Mouse (Mus musculus): Measurements from ENCODE around the gene Pnck. TPM values are rescaled to one million over a fixed set of nuclear protein-coding genes. Genes with fewer than 3 reads are reported as not detected.

Pnck gene
- polyA plus RNA-seq, 1 experiment = 1.2 TPM

Other genes starting within 250 kb of the Pnck start
- gene Zfp92, start 249.0 kb downstream of the Pnck start, polyA plus RNA-seq (2012; ENCODE audit: insufficient read depth, insufficient read length, missing spikeins) = not detected in 2 replicates
- gene Trex2, start 224.8 kb downstream of the Pnck start, polyA plus RNA-seq (2012; ENCODE audit: insufficient read depth, insufficient read length, missing spikeins) = not detected in 2 replicates
- gene Haus7, start 201.1 kb downstream of the Pnck start, polyA plus RNA-seq (2012; ENCODE audit: insufficient read depth, insufficient read length, missing spikeins) = 9.6 and 14.9 TPM in 2 replicates
- gene Bgn, start 176.5 kb downstream of the Pnck start, polyA plus RNA-seq (2012; ENCODE audit: insufficient read depth, insufficient read length, missing spikeins) = 67.1 and 108 TPM in 2 replicates
- gene Atp2b3, start 157.0 kb downstream of the Pnck start, polyA plus RNA-seq (2012; ENCODE audit: insufficient read depth, insufficient read length, missing spikeins) = not detected in 2 replicates
- gene Dusp9, start 20.7 kb downstream of the Pnck start, polyA plus RNA-seq (2012; ENCODE audit: insufficient read depth, insufficient read length, missing spikeins) = not detected in 2 replicates
- gene Slc6a8, start 13.0 kb upstream of the Pnck start, polyA plus RNA-seq (2012; ENCODE audit: insufficient read depth, insufficient read length, missing spikeins) = 15.8 and 19.4 TPM in 2 replicates
- 350 and 381 TPM in 2 replicates for gene Bcap31, start 56.1 kb upstream of the Pnck start, polyA plus RNA-seq (2012; ENCODE audit: insufficient read depth, insufficient read length, missing spikeins)
- 12.6 and 22.7 TPM in 2 replicates for gene Abcd1, start 56.5 kb upstream of the Pnck start, polyA plus RNA-seq (2012; ENCODE audit: insufficient read depth, insufficient read length, missing spikeins)
- gene Plxnb3, start 97.0 kb upstream of the Pnck start, polyA plus RNA-seq (2012; ENCODE audit: insufficient read depth, insufficient read length, missing spikeins) = 0.33 and 0.55 TPM in 2 replicates
- gene Srpk3, start 114.3 kb upstream of the Pnck start, polyA plus RNA-seq (2012; ENCODE audit: insufficient read depth, insufficient read length, missing spikeins) = 0.71 TPM in 1 of 2 replicates, not detected in the other
- gene Idh3g, start 126.8 kb upstream of the Pnck start, polyA plus RNA-seq (2012; ENCODE audit: insufficient read depth, insufficient read length, missing spikeins) = 1,669 and 1,851 TPM in 2 replicates
- gene Ssr4, start 126.9 kb upstream of the Pnck start, polyA plus RNA-seq (2012; ENCODE audit: insufficient read depth, insufficient read length, missing spikeins) = 189 and 210 TPM in 2 replicates
- 0.36 and 0.58 TPM in 2 replicates for gene Pdzd4, start 164.9 kb upstream of the Pnck start, polyA plus RNA-seq (2012; ENCODE audit: insufficient read depth, insufficient read length, missing spikeins)
- not detected in 2 replicates for gene Avpr2, start 232.0 kb upstream of the Pnck start, polyA plus RNA-seq (2012; ENCODE audit: insufficient read depth, insufficient read length, missing spikeins)
- 2.2 and 2.3 TPM in 2 replicates for gene L1cam, start 236.0 kb upstream of the Pnck start, polyA plus RNA-seq (2012; ENCODE audit: insufficient read depth, insufficient read length, missing spikeins)